Mouse (Mus musculus) limb, embryonic 10.5 days (tissue): ENCODE measurements around the gene Plxnb2. TPM values are rescaled to one million over a fixed set of nuclear protein-coding genes. Genes with fewer than 3 reads are reported as not detected.

Experiments used
- DNase-seq: peaks from one replicate; pipeline ENCODE4 v3.0.0-alpha.2; 2017; ENCODE audit warnings: low spot score
- H3K27ac ChIP-seq: fragments of 300-500 bp; sonication (generic); 2 replicates; pipeline ENCODE4 v1.5.1; 2016; ENCODE audit warnings: mild to moderate bottlenecking
- H3K27me3 ChIP-seq: fragments of 300-500 bp; sonication (generic); 2 replicates; pipeline ENCODE4 v1.6.1; 2016; ENCODE audit warnings: low read depth, mild to moderate bottlenecking; ENCODE audit not compliant: poor library complexity, severe bottlenecking
- H3K36me3 ChIP-seq: fragments of 300-500 bp; sonication (generic); 2 replicates; pipeline ENCODE4 v1.6.1; 2016; ENCODE audit warnings: mild to moderate bottlenecking, moderate library complexity
- H3K4me1 ChIP-seq: fragments of 300-500 bp; sonication (generic); 2 replicates; pipeline ENCODE4 v1.6.1; 2016
- H3K4me3 ChIP-seq: fragments of 300-500 bp; sonication (generic); 2 replicates; pipeline ENCODE4 v1.5.1; 2016; ENCODE audit warnings: mild to moderate bottlenecking, moderate library complexity
- H3K9me3 ChIP-seq: fragments of 300-500 bp; sonication (generic); replicated peaks from 2 replicates; pipeline ENCODE4 v1.6.1; 2016; ENCODE audit warnings: mild to moderate bottlenecking
- WGBS: fragments of 180-500 bp; shearing (Covaris S2); methylation state at CpG from one replicate; pipeline ENCODE4 v1.1.7; 2016; 5-methylcytosine and 5-hydroxymethylcytosine counted together
- microRNA-seq: library from miRNA; unstranded; fragments of <30 nt; microRNA quantifications from one replicate; pipeline ENCODE4, GENCODE M21; 2017
- polyA plus RNA-seq: library from polyadenylated mRNA; unstranded; fragments of >200 nt; fragmentation: Nextera tagmentation; extraction: Ambion mirVana; gene quantifications from 2 replicates; pipeline ENCODE4 v1.2.1, GENCODE M21; 2016

Plxnb2 gene
- polyA plus RNA-seq, 1 experiment from 2014 or later: 162 TPM

DNA sequence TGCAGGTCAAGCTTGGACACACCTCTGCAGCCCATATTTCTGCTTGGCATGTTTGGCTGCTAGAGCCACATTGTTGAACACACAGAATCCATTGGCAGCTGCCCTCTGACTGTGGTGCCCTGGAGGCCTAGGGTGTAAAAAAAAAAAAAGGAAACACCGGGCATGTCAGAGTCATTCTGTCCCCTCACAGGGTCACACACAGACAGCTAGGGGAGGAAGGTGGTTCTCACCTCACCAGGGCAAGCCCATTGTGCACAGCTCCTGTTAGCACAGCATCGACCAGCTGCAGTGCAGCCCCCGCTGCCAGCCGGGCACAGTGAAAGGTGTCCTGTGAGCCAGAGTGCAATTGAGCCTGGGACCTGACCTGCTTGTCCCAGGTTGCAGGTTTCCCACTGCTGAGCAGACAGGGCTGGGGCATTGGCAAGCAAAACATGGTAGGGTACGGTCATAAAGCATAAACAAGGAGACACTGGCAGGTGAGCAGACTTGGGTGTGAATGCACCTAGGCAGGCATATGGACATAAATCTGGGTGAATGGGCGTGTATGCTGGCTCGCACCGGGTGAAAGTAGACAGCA, 53.1 kb downstream of the Plxnb2 start:
- WGBS: 86% methylated on average over 8 of the region's 8 CpGs
- Histone ChIP-seq H3K4me1 (peaks cover 28% of the 10 kb centered on the region), H3K4me3 (peak overlapping the region; percentile 71), H3K36me3 (peaks cover 38% of the 10 kb centered on the region), H3K27me3 (no peaks in the 10 kb centered on the region), H3K27ac (peak overlapping the region; percentile 89), H3K9me3 (no peaks in the 10 kb centered on the region)
- no peak for DNase-seq

DNA sequence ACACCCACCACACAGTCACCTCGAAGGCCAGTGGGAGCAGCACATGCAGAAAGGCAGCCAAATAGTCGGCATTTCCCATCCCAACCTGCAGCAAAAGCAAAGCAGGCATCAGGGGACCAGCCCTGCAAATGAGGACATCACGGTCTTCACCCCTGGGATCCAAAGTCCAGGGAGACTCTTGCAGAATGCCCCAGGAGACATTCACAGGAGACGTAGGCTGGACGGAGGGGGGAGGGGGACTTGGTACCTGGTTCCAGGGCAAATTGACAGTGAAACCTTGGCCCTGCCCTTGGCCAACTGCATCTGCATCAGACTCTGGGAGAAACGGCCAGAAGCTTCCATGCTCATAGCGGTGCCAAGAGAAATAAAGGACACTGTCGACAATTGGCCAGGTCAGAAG, 54.0 kb downstream of the Plxnb2 start:
- no peak overlapping the region for H3K4me3 ChIP-seq
- peaks cover 30% of the 10 kb centered on the region for H3K36me3 ChIP-seq
- no peaks in the 10 kb centered on the region for H3K27me3 ChIP-seq
- no peak overlapping the region for H3K27ac ChIP-seq
- H3K4me1 ChIP-seq: peaks cover 37% of the 10 kb centered on the region
- WGBS: 91% methylated on average over 8 of the region's 8 CpGs
- no peak for DNase-seq
- H3K9me3 ChIP-seq: no peaks in the 10 kb centered on the region

DNA sequence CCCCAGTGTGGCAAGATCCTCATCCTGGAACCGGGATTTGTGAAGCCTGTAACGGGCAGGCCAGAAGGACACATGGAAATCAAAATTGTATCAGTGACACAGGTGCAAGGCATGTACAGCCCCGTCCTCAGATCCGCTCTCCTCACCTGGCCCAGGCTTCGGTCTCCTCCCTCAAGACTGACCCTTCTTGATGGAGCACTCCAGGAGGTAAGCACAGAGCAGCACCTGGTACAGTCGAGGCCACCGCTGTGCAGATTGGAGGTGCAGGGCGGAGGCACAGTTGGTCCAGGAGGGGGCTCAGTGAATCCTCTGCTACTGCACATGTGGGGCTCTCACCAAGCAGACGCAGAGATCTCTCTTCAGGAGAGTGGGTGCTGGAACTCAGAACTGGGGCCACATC, 55.2 kb downstream of the Plxnb2 start:
- peaks cover 49% of the 10 kb centered on the region for H3K4me1 ChIP-seq
- 94% methylated on average over 9 of the region's 9 CpGs for WGBS
- no peak for DNase-seq
- no peaks in the 10 kb centered on the region for H3K9me3 ChIP-seq
- H3K36me3 ChIP-seq: peaks cover 25% of the 10 kb centered on the region
- no peaks in the 10 kb centered on the region for H3K27me3 ChIP-seq
- no peak overlapping the region for H3K27ac ChIP-seq
- H3K4me3 ChIP-seq: no peak overlapping the region

- no peaks in the 10 kb centered on the region for H3K27me3 ChIP-seq
- peaks cover 28% of the 10 kb centered on the region for H3K36me3 ChIP-seq
- WGBS: 98% methylated on average over 3 of the region's 3 CpGs
- no peak overlapping the region for H3K4me3 ChIP-seq
- no peaks in the 10 kb centered on the region for H3K9me3 ChIP-seq
- peaks cover 56% of the 10 kb centered on the region for H3K4me1 ChIP-seq
- no peak for DNase-seq
- H3K27ac ChIP-seq: no peak overlapping the region
These were observed 56.3 kb downstream of the Plxnb2 start for GRCm38 (mm10) chr15:89124312-89124711.

DNA sequence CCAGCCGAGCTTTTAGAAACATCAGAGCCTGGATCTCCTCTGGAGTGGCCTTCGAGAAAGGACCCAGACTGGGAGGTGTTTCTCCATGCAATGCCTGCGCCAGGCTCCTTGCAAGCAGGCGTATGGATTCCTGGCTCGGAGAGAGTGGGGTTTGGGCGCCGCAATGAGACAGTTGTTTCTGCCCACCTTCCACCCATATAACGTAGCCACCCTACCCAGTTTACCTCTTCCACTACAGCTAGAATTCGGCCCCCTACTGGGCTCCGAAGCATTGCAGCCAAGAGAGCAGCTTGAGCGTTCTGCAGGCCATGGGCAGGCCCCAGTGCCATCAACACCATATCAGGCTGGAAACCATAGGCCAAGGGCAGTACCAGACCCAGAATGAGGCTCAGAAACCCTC, 57.0 kb downstream of the Plxnb2 start:
- H3K4me1 ChIP-seq: peaks cover 51% of the 10 kb centered on the region
- 39% methylated on average over 11 of the region's 11 CpGs for WGBS
- peak overlapping the region; percentile 82 for H3K4me3 ChIP-seq
- peak; percentile 53 for DNase-seq
- peaks cover 34% of the 10 kb centered on the region for H3K36me3 ChIP-seq
- no peaks in the 10 kb centered on the region for H3K9me3 ChIP-seq
- no peaks in the 10 kb centered on the region for H3K27me3 ChIP-seq
- H3K27ac ChIP-seq: peak overlapping the region; percentile 87

- Histone ChIP-seq H3K27ac (peak within 1 kb of the TSS; percentile 87), H3K9me3 (no peaks in the 10 kb centered on the region), H3K27me3 (no peaks in the 10 kb centered on the region), H3K4me1 (peaks cover 43% of the 10 kb centered on the region), H3K4me3 (peak within 1 kb of the TSS; percentile 82), H3K36me3 (peaks cover 42% of the 10 kb centered on the region)
- 1% methylated on average over 47 of the region's 47 CpGs for WGBS
- DNase-seq: peak; percentile 97
These were observed 57.8 kb downstream of the Plxnb2 start, which contains the start of gene Tubgcp6 for GRCm38 (mm10) chr15:89122649-89123366. Gene Tubgcp6 (minus strand): TSS chr15:89123112.

DNA sequence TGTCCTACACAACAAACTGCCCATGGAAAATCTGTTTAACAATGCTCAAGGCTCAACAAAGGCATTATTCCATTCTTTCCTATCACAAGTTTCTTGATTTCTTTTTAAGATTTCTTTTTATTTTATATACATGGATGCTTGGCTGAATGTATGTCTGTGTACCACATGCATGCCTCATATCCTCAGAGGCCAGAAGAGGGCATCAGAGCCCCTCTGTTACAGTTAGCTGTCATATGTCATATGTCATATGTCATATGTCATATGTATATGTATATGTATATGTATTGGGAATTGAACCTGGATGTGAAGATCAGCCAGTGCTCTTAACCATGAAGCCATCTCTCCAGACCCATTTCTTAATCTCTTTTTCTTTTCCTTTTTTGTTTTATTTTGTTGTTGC, 62.6 kb downstream of the Plxnb2 start:
- DNase-seq: no peak
- Histone ChIP-seq H3K27ac (no peak overlapping the region), H3K4me3 (no peak overlapping the region), H3K36me3 (peaks cover 77% of the 10 kb centered on the region), H3K27me3 (no peaks in the 10 kb centered on the region), H3K9me3 (no peaks in the 10 kb centered on the region), H3K4me1 (peaks cover 29% of the 10 kb centered on the region)

DNA sequence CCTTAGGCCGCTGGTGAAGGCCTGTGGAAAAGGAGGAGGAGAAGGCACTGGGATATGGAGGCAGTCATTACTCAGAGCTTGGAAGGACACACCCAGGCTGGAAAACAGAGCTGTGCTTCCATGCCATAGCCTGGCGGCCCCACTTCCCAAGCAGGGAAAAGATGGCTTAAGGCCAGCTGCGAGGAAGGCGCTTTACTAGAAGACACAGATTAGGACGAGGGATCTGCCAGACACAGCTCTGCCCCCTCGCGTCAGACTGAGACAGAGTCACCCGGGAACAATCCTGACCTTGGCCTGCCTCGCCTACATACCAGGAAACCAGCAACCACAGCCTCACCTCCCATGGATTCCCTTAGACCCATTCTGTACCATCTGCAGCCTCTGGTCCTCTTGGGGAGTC, 70.4 kb downstream of the Plxnb2 start:
- 86% methylated on average over 9 of the region's 9 CpGs for WGBS
- Histone ChIP-seq H3K36me3 (peaks cover 98% of the 10 kb centered on the region), H3K9me3 (no peaks in the 10 kb centered on the region), H3K4me1 (no peaks in the 10 kb centered on the region), H3K4me3 (no peak overlapping the region), H3K27ac (no peak overlapping the region), H3K27me3 (no peaks in the 10 kb centered on the region)
- no peak for DNase-seq

GRCm38 (mm10) chr15:89106976-89107375, 73.6 kb downstream of the Plxnb2 start:
- WGBS: 97% methylated on average over 1 of the region's 1 CpGs
- Histone ChIP-seq H3K4me1 (no peaks in the 10 kb centered on the region), H3K27me3 (no peaks in the 10 kb centered on the region), H3K9me3 (no peaks in the 10 kb centered on the region), H3K36me3 (peaks cover 100% of the 10 kb centered on the region), H3K4me3 (no peak overlapping the region), H3K27ac (no peak overlapping the region)
- no peak for DNase-seq

- no peak overlapping the region for H3K27ac ChIP-seq
- H3K4me3 ChIP-seq: no peak overlapping the region
- H3K4me1 ChIP-seq: no peaks in the 10 kb centered on the region
- H3K9me3 ChIP-seq: no peaks in the 10 kb centered on the region
- WGBS: 92% methylated on average over 13 of the region's 13 CpGs
- no peaks in the 10 kb centered on the region for H3K27me3 ChIP-seq
- no peak for DNase-seq
- H3K36me3 ChIP-seq: peaks cover 100% of the 10 kb centered on the region
These were observed 74.5 kb downstream of the Plxnb2 start for GRCm38 (mm10) chr15:89106073-89106472.

Small RNA genes lying within 50 kb of the gene (microRNA-seq; reads per million reads assigned to microRNA genes)
- gene Mir6958 (3.8 reads per million, percentile 5 among the genes with 10 or more reads in this experiment), gene Mir7118 (not detected)

Other genes starting within 250 kb of the Plxnb2 start
- not detected in 2 replicates for gene Ttll8, start 226.4 kb downstream of the Plxnb2 start, polyA plus RNA-seq
- gene Mlc1, start 201.8 kb downstream of the Plxnb2 start, polyA plus RNA-seq: not detected in 2 replicates
- 0.11 and 0.18 TPM in 2 replicates for gene Mov10l1, start 197.9 kb downstream of the Plxnb2 start, polyA plus RNA-seq
- gene Panx2, start 121.1 kb downstream of the Plxnb2 start, polyA plus RNA-seq: 0.09 and 0.44 TPM in 2 replicates
- gene Trabd, start 105.7 kb downstream of the Plxnb2 start, polyA plus RNA-seq: 59.5 and 62.1 TPM in 2 replicates
- 10.6 and 13.9 TPM in 2 replicates for gene Selenoo, start 91.7 kb downstream of the Plxnb2 start, polyA plus RNA-seq
- 24.4 and 28.6 TPM in 2 replicates for gene Tubgcp6, start 57.7 kb downstream of the Plxnb2 start, polyA plus RNA-seq
- 13.0 and 13.8 TPM in 2 replicates for gene Hdac10, start 52.1 kb downstream of the Plxnb2 start, polyA plus RNA-seq
- 21.5 and 26.4 TPM in 2 replicates for gene Mapk12, start 40.1 kb downstream of the Plxnb2 start, polyA plus RNA-seq
- 20.3 and 21.8 TPM in 2 replicates for gene Mapk11, start 31.2 kb downstream of the Plxnb2 start, polyA plus RNA-seq
- gene Dennd6b, start 15.7 kb upstream of the Plxnb2 start, polyA plus RNA-seq: 21.2 and 27.5 TPM in 2 replicates
- gene Ppp6r2, start 30.8 kb upstream of the Plxnb2 start, polyA plus RNA-seq: 15.4 and 21.2 TPM in 2 replicates
- 71.9 and 80.9 TPM in 2 replicates for gene Sbf1, start 134.5 kb upstream of the Plxnb2 start, polyA plus RNA-seq
- gene Adm2, start 141.9 kb upstream of the Plxnb2 start, polyA plus RNA-seq: 0.11 and 0.18 TPM in 2 replicates
- not detected in 2 replicates for gene Miox, start 153.6 kb upstream of the Plxnb2 start, polyA plus RNA-seq
- gene Lmf2, start 174.9 kb upstream of the Plxnb2 start, polyA plus RNA-seq: 40.8 and 45.1 TPM in 2 replicates
- gene Ncaph2, start 174.9 kb upstream of the Plxnb2 start, polyA plus RNA-seq: 197 and 200 TPM in 2 replicates
- gene Sco2, start 193.1 kb upstream of the Plxnb2 start, polyA plus RNA-seq: 7.4 and 9.0 TPM in 2 replicates
- gene Tymp, start 196.3 kb upstream of the Plxnb2 start, polyA plus RNA-seq: 1.2 and 1.5 TPM in 2 replicates
- gene Odf3b, start 198.5 kb upstream of the Plxnb2 start, polyA plus RNA-seq: 0.39 and 0.53 TPM in 2 replicates
- 0.08 TPM in 1 of 2 replicates, not detected in the other for gene Klhdc7b, start 204.1 kb upstream of the Plxnb2 start, polyA plus RNA-seq
- not detected in 2 replicates for gene Syce3, start 229.7 kb upstream of the Plxnb2 start, polyA plus RNA-seq
- 1.0 and 1.1 TPM in 2 replicates for gene Cpt1b, start 245.1 kb upstream of the Plxnb2 start, polyA plus RNA-seq
- gene C730034F03Rik, start 248.8 kb upstream of the Plxnb2 start, polyA plus RNA-seq: 3.0 and 4.5 TPM in 2 replicates
- gene Gm44502, start 248.9 kb upstream of the Plxnb2 start, polyA plus RNA-seq: not detected in 2 replicates
- gene Chkb, start 249.1 kb upstream of the Plxnb2 start, polyA plus RNA-seq: 38.6 and 41.9 TPM in 2 replicates